Mouse (Mus musculus) T-helper 2 cell (primary cell): ENCODE measurements around the gene Oas1d.
"Not testable (repeated sequence)": the region's sequence is repeated elsewhere in the genome, so short reads cannot be mapped to it uniquely, and the experiment has no call there.

Experiments used
- in situ Hi-C: fragments of 300-600 bp; cut with MboI, MseI; formaldehyde crosslinking; loops from one replicate; pipeline ENCODE4 v1.15.1; 2025; ENCODE audit warnings: high pct_unique_total_duplicates

The Oas1d gene

GRCm38 (mm10) chr5:120914204-120914603 lies at the start of gene Oas1d:
Oas1d (plus strand) TSS chr5:120914536.
- in situ Hi-C loops, result not testable (repeated sequence)

- in situ Hi-C loops, result no loop called here
These were observed 48.9 kb upstream of the Oas1d start for GRCm38 (mm10) chr5:120865336-120865860.

- in situ Hi-C loops, result no loop called here
These were observed 44.8 kb upstream of the Oas1d start for GRCm38 (mm10) chr5:120869436-120870015.

GRCm38 (mm10) chr5:120870081-120870480 lies 44.3 kb upstream of the Oas1d start:
- in situ Hi-C loops, result no loop called here

GRCm38 (mm10) chr5:120870782-120871181 lies 43.6 kb upstream of the Oas1d start:
- in situ Hi-C loops, result no loop called here

GRCm38 (mm10) chr5:120871469-120871868 lies 42.9 kb upstream of the Oas1d start:
- in situ Hi-C loops, result no loop called here

GRCm38 (mm10) chr5:120876839-120877238 lies 37.5 kb upstream of the Oas1d start:
- in situ Hi-C loops, result not testable (repeated sequence)

GRCm38 (mm10) chr5:120877407-120877806 lies 36.9 kb upstream of the Oas1d start:
- in situ Hi-C loops, result not testable (repeated sequence)

- in situ Hi-C loops, result not testable (repeated sequence)
These were observed 35.5 kb upstream of the Oas1d start for GRCm38 (mm10) chr5:120878803-120879202.

- in situ Hi-C loops, result not testable (repeated sequence)
These were observed 32.7 kb upstream of the Oas1d start for GRCm38 (mm10) chr5:120881681-120882080.

GRCm38 (mm10) chr5:120887413-120887812 lies 26.9 kb upstream of the Oas1d start, which contains the start of gene Oas1g:
Oas1g (minus strand) TSS chr5:120887613.
- in situ Hi-C loops, result not testable (repeated sequence)

- in situ Hi-C loops, result no loop called here
These were observed 26.5 kb upstream of the Oas1d start for GRCm38 (mm10) chr5:120887831-120888230.

GRCm38 (mm10) chr5:120888294-120888815 lies 26.0 kb upstream of the Oas1d start:
- in situ Hi-C loops, result not testable (repeated sequence)

- in situ Hi-C loops, result no loop called here
These were observed 24.3 kb upstream of the Oas1d start for GRCm38 (mm10) chr5:120890026-120890425.

GRCm38 (mm10) chr5:120890991-120891390 lies 23.3 kb upstream of the Oas1d start:
- in situ Hi-C loops, result no loop called here

GRCm38 (mm10) chr5:120891566-120892242 lies 22.6 kb upstream of the Oas1d start:
- in situ Hi-C loops, result not testable (repeated sequence)

- in situ Hi-C loops, result no loop called here
These were observed 22.1 kb upstream of the Oas1d start for GRCm38 (mm10) chr5:120892243-120892660.

GRCm38 (mm10) chr5:120893866-120894265 lies 20.5 kb upstream of the Oas1d start:
- in situ Hi-C loops, result not testable (repeated sequence)

GRCm38 (mm10) chr5:120894692-120895091 lies 19.6 kb upstream of the Oas1d start:
- in situ Hi-C loops, result not testable (repeated sequence)

- in situ Hi-C loops, result no loop called here
These were observed 19.0 kb upstream of the Oas1d start for GRCm38 (mm10) chr5:120895231-120895900.

GRCm38 (mm10) chr5:120898307-120898706 lies 16.0 kb upstream of the Oas1d start:
- in situ Hi-C loops, result no loop called here

GRCm38 (mm10) chr5:120898726-120899125 lies 15.6 kb upstream of the Oas1d start:
- in situ Hi-C loops, result no loop called here
